Mouse (Mus musculus) liver, embryonic 14.5 days (tissue): Measurements from ENCODE around the gene Lime1.

Source experiments
- CTCF ChIP-seq: IDR thresholded peaks from 2 replicates; pipeline ENCODE4 v1.5.1; 2016; ENCODE audit warnings: antibody characterized with exemption, low read depth, control low read depth
- EP300 ChIP-seq: IDR thresholded peaks from 2 replicates; pipeline ENCODE4 v1.6.1; 2016; ENCODE audit warnings: antibody characterized with exemption, low read depth

DNA sequence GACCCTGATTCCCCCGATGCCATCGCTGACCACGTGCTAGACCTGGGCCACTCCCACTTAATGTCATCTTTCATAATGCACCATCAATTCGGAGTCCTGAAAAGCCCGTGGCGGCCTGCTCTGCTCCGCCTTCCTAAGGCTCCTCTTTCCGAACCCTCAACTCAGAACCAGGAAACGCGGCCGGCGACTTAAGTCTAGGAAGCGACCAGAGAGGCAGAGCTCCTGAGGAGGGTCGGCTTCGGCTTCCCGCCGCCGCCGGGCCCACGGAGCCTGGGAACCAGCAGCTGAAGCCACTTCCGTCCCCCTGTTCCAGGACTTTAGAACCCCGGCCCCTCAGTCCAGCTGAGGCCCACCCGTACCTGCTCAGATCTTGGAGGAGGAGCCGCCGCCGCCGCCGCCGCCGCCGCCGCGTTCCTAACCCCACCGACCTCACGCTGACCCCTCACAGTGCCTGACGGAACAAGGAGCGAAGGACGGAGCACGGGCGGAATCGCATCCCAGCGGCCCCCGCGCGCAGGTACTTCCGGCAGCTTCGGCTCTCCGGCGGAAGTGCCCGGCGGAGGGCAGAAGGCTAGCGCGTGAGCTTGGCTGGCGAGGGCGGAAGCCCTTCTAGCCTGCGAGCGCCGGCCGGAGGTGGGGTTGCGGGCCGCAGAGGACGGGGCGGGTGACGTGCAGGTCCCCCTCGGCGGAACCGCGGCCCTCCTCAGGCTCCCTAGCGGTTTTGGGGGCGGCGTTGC, 14.8 kb upstream of the Lime1 start, which contains the start of the genes Zgpat and Arfrp1:
- TF ChIP-seq CTCF (peak; percentile 24), EP300 (no peak)
